Mouse (Mus musculus) liver, postnatal 0 days (tissue): ENCODE data around the gene Shisa7. TPM values are rescaled to one million over a fixed set of nuclear protein-coding genes. Genes with fewer than 3 reads are reported as not detected.
A peak's percentile ranks its signal among the peaks of the same experiment; 100 is the strongest.

Experiments used
- ATAC-seq: fragments of 200-750 bp; cut with Nextera tagmentation; 2 replicates; pipeline ENCODE4 v1.8.0; 2017; ENCODE audit warnings: mild to moderate bottlenecking, moderate library complexity
- DNase-seq: peaks from one replicate; pipeline ENCODE4 v3.0.0-alpha.2; 2016
- H3K27ac ChIP-seq: fragments of 300-500 bp; sonication (generic); 2 replicates; pipeline ENCODE4 v1.5.1; 2014; ENCODE audit warnings: antibody characterized with exemption, moderate library complexity, mild to moderate bottlenecking, low read depth
- H3K27me3 ChIP-seq: fragments of 300-500 bp; sonication (generic); 2 replicates; pipeline ENCODE4 v1.6.1; 2014; ENCODE audit warnings: low read length, control low read depth, mixed read lengths; ENCODE audit not compliant: insufficient read depth
- H3K36me3 ChIP-seq: fragments of 300-500 bp; sonication (generic); replicated peaks from 2 replicates; pipeline ENCODE4 v1.6.1; 2014; ENCODE audit warnings: mild to moderate bottlenecking, control low read depth, low read length, moderate library complexity, mixed read lengths; ENCODE audit not compliant: insufficient read depth
- H3K4me1 ChIP-seq: fragments of 300-500 bp; sonication (generic); 2 replicates; pipeline ENCODE4 v1.6.1; 2014; ENCODE audit warnings: antibody characterized with exemption, mild to moderate bottlenecking, control low read depth; ENCODE audit not compliant: insufficient read depth
- H3K4me2 ChIP-seq: fragments of 300-500 bp; sonication (generic); 2 replicates; pipeline ENCODE4 v1.6.1; 2014; ENCODE audit warnings: low read depth, mild to moderate bottlenecking, low read length, moderate library complexity, mixed read lengths
- H3K4me3 ChIP-seq: fragments of 300-500 bp; sonication (generic); 2 replicates; pipeline ENCODE4 v1.5.1; 2014; ENCODE audit warnings: low read depth, low read length
- H3K9ac ChIP-seq: fragments of 300-500 bp; sonication (generic); replicated peaks from 2 replicates; pipeline ENCODE4 v1.6.1; 2014; ENCODE audit warnings: mild to moderate bottlenecking, moderate library complexity
- H3K9me3 ChIP-seq: fragments of 300-500 bp; sonication (generic); 2 replicates; pipeline ENCODE4 v1.6.1; 2016; ENCODE audit warnings: mild to moderate bottlenecking, control low read depth, low read length, mixed read lengths
- CTCF ChIP-seq: sonication (generic); IDR thresholded peaks from 2 replicates; pipeline ENCODE4 v1.5.1; 2016; ENCODE audit warnings: antibody characterized with exemption, low read depth
- EP300 ChIP-seq: IDR thresholded peaks from 2 replicates; pipeline ENCODE4 v1.6.1; 2016; ENCODE audit warnings: antibody characterized with exemption, low read depth, mild to moderate bottlenecking
- WGBS: fragments of 180-500 bp; shearing (Covaris S2); extraction: QIAGEN DNeasy Blood & Tissue Kit; methylation state at CpG from one replicate; pipeline ENCODE4 v1.1.7; 2014; ENCODE audit not compliant: insufficient replicate concordance; 5-methylcytosine and 5-hydroxymethylcytosine counted together
- polyA plus RNA-seq: library from polyadenylated mRNA; unstranded; fragments of >200 nt; fragmentation: Nextera tagmentation; extraction: Ambion mirVana; gene quantifications from 2 replicates; pipeline ENCODE4 v1.2.1, GENCODE M21; 2015

Gene Shisa7
- polyA plus RNA-seq, 1 experiment from 2014 or later = not detected

GRCm38 (mm10) chr7:4837639-4838038 is 6.9 kb downstream of the Shisa7 start:
- peaks cover 7% of the 10 kb centered on the region; the same call in 1 of the 2 replicates for H3K4me1 ChIP-seq
- H3K4me3 ChIP-seq = no peak overlapping the region
- no peak overlapping the region for H3K9ac ChIP-seq
- no peak overlapping the region for H3K4me2 ChIP-seq
- no peak for TF ChIP-seq EP300
- TF ChIP-seq CTCF = no peak
- H3K9me3 ChIP-seq = no peaks in the 10 kb centered on the region
- H3K27ac ChIP-seq = no peak overlapping the region
- H3K27me3 ChIP-seq = peaks cover 63% of the 10 kb centered on the region
- no peak for DNase-seq
- 0% methylated on average over 1 of the region's 1 CpGs for WGBS
- no peak for ATAC-seq
- no peaks in the 10 kb centered on the region for H3K36me3 ChIP-seq

- TF ChIP-seq CTCF (peak; percentile 53), EP300 (no peak)
- peaks cover 57% of the 10 kb centered on the region for H3K27me3 ChIP-seq
- H3K9me3 ChIP-seq = no peaks in the 10 kb centered on the region
- H3K4me1 ChIP-seq = peaks cover 7% of the 10 kb centered on the region; the same call in 1 of the 2 replicates
- ATAC-seq (peak; percentile 92), DNase-seq (peak; percentile 64)
- H3K4me3 ChIP-seq = peak overlapping the region; percentile 37
- under 1% methylated on average over 42 of the region's 51 CpGs for WGBS
- H3K36me3 ChIP-seq = no peaks in the 10 kb centered on the region
- no peak overlapping the region for H3K9ac ChIP-seq
- peak overlapping the region; percentile 74 for H3K4me2 ChIP-seq
- no peak overlapping the region for H3K27ac ChIP-seq
Observed at GRCm38 (mm10) chr7:4836351-4836792, 8.1 kb downstream of the Shisa7 start.

GRCm38 (mm10) chr7:4835631-4836327 is 8.7 kb downstream of the Shisa7 start:
- Histone ChIP-seq H3K4me2 (peak overlapping the region; percentile 74), H3K27me3 (peaks cover 62% of the 10 kb centered on the region), H3K9ac (no peak overlapping the region), H3K9me3 (no peaks in the 10 kb centered on the region), H3K4me3 (peak overlapping the region; percentile 37), H3K27ac (no peak overlapping the region), H3K4me1 (peaks cover 7% of the 10 kb centered on the region; the same call in 1 of the 2 replicates), H3K36me3 (no peaks in the 10 kb centered on the region)
- TF ChIP-seq EP300 = no peak
- 4% methylated on average over 30 of the region's 34 CpGs for WGBS
- no peak for DNase-seq
- ATAC-seq = peak; percentile 17; the same call in 1 of the 2 replicates

GRCm38 (mm10) chr7:4830476-4830875 is 14.0 kb downstream of the Shisa7 start:
- Histone ChIP-seq H3K9me3 (no peaks in the 10 kb centered on the region), H3K9ac (no peak overlapping the region), H3K4me2 (no peak overlapping the region), H3K4me1 (no peaks in the 10 kb centered on the region), H3K4me3 (no peak overlapping the region), H3K27ac (no peak overlapping the region), H3K27me3 (peaks cover 31% of the 10 kb centered on the region), H3K36me3 (no peaks in the 10 kb centered on the region)
- no peak for ATAC-seq
- no peak for DNase-seq
- WGBS = 4% methylated on average over 12 of the region's 12 CpGs
- TF ChIP-seq EP300 (no peak), CTCF (no peak)

- Histone ChIP-seq H3K36me3 (no peaks in the 10 kb centered on the region), H3K4me3 (no peak overlapping the region), H3K4me1 (no peaks in the 10 kb centered on the region), H3K9me3 (no peaks in the 10 kb centered on the region), H3K27ac (no peak overlapping the region), H3K4me2 (no peak overlapping the region), H3K27me3 (peaks cover 2% of the 10 kb centered on the region; the same call in 1 of the 2 replicates), H3K9ac (no peak overlapping the region)
- TF ChIP-seq CTCF (no peak), EP300 (no peak)
- ATAC-seq = no peak
- DNase-seq = no peak
- WGBS = 47% methylated on average over 4 of the region's 4 CpGs
Observed at GRCm38 (mm10) chr7:4825365-4825764, 19.1 kb downstream of the Shisa7 start.

GRCm38 (mm10) chr7:4822162-4822907 is 22.2 kb downstream of the Shisa7 start:
- no peak overlapping the region for H3K9ac ChIP-seq
- no peak overlapping the region for H3K27ac ChIP-seq

More at GRCm38 (mm10) chr7:4822162-4822907, 22.2 kb downstream of the Shisa7 start:
- Histone ChIP-seq H3K4me1 (no peaks in the 10 kb centered on the region), H3K4me2 (no peak overlapping the region), H3K27me3 (no peaks in the 10 kb centered on the region), H3K36me3 (no peaks in the 10 kb centered on the region), H3K9me3 (no peaks in the 10 kb centered on the region), H3K4me3 (no peak overlapping the region)
- 65% methylated on average over 6 of the region's 6 CpGs for WGBS
- TF ChIP-seq EP300 = no peak
- no peak for TF ChIP-seq CTCF
- DNase-seq (no peak), ATAC-seq (no peak)
